Mouse (Mus musculus) midbrain, embryonic 13.5 days (tissue): Measurements from ENCODE around the gene Pitpna. TPM values are rescaled to one million over a fixed set of nuclear protein-coding genes. Genes with fewer than 3 reads are reported as not detected.

Experiments
- ATAC-seq: fragments of 200-750 bp; cut with Nextera tagmentation; 2 replicates; pipeline ENCODE4 v1.8.0; 2017; ENCODE audit warnings: mild to moderate bottlenecking, moderate TSS enrichment, moderate library complexity
- H3K27ac ChIP-seq: fragments of 300-500 bp; sonication (generic); 2 replicates; pipeline ENCODE4 v1.5.1; 2015; ENCODE audit warnings: inconsistent platforms, mild to moderate bottlenecking, moderate library complexity
- H3K27me3 ChIP-seq: fragments of 300-500 bp; sonication (generic); 2 replicates; pipeline ENCODE4 v1.6.1; 2015; ENCODE audit warnings: mild to moderate bottlenecking, inconsistent platforms
- H3K36me3 ChIP-seq: fragments of 300-500 bp; sonication (generic); 2 replicates; pipeline ENCODE4 v1.6.1; 2015; ENCODE audit warnings: mild to moderate bottlenecking, inconsistent platforms
- H3K4me1 ChIP-seq: fragments of 300-500 bp; sonication (generic); replicated peaks from 2 replicates; pipeline ENCODE4 v1.6.1; 2015; ENCODE audit warnings: inconsistent platforms
- H3K4me2 ChIP-seq: fragments of 300-500 bp; sonication (generic); replicated peaks from 2 replicates; pipeline ENCODE4 v1.6.1; 2015; ENCODE audit warnings: moderate library complexity, mild to moderate bottlenecking, inconsistent platforms
- H3K4me3 ChIP-seq: fragments of 300-500 bp; sonication (generic); replicated peaks from 2 replicates; pipeline ENCODE4 v1.5.1; 2015; ENCODE audit warnings: mild to moderate bottlenecking, inconsistent platforms
- H3K9ac ChIP-seq: fragments of 300-500 bp; sonication (generic); replicated peaks from 2 replicates; pipeline ENCODE4 v1.6.1; 2015; ENCODE audit warnings: mild to moderate bottlenecking, inconsistent platforms
- H3K9me3 ChIP-seq: fragments of 300-500 bp; sonication (generic); 2 replicates; pipeline ENCODE4 v1.6.1; 2016; ENCODE audit warnings: mild to moderate bottlenecking, inconsistent platforms
- WGBS: fragments of 180-500 bp; shearing (Covaris S2); methylation state at CpG from one replicate; pipeline ENCODE4 v1.1.7; 2015; 5-methylcytosine and 5-hydroxymethylcytosine counted together
- polyA plus RNA-seq: library from polyadenylated mRNA; unstranded; fragments of >200 nt; fragmentation: Nextera tagmentation; extraction: Ambion mirVana; gene quantifications from 2 replicates; pipeline ENCODE4 v1.2.1, GENCODE M21; 2015

The Pitpna gene
- polyA plus RNA-seq, 1 experiment from 2014 or later = 99.2 TPM

GRCm38 (mm10) chr11:75650311-75650710 lies 62.4 kb downstream of the Pitpna start, which contains the start of gene Myo1c:
Gene Myo1c, plus strand, starts transcription at chr11:75650504.
- Histone ChIP-seq H3K27me3 (peaks cover 38% of the 10 kb centered on the region), H3K4me1 (peaks cover 37% of the 10 kb centered on the region), H3K36me3 (peaks cover 4% of the 10 kb centered on the region), H3K9ac (peak within 1 kb of the TSS; percentile 71), H3K4me2 (peak within 1 kb of the TSS; percentile 81), H3K27ac (peak within 1 kb of the TSS; percentile 11; the same call in 1 of the 2 replicates), H3K9me3 (no peaks in the 10 kb centered on the region), H3K4me3 (peak within 1 kb of the TSS; percentile 55)
- no peak for ATAC-seq
- WGBS = 73% methylated on average over 7 of the region's 7 CpGs

- Histone ChIP-seq H3K9ac (peak overlapping the region; percentile 71), H3K27me3 (peaks cover 45% of the 10 kb centered on the region), H3K36me3 (no peaks in the 10 kb centered on the region), H3K4me2 (peak overlapping the region; percentile 81), H3K4me1 (peaks cover 43% of the 10 kb centered on the region), H3K27ac (no peak overlapping the region), H3K9me3 (no peaks in the 10 kb centered on the region), H3K4me3 (peak overlapping the region; percentile 55)
- WGBS = 50% methylated on average over 12 of the region's 13 CpGs
- no peak for ATAC-seq
These were observed 63.1 kb downstream of the Pitpna start for GRCm38 (mm10) chr11:75650958-75651425.

GRCm38 (mm10) chr11:75651426-75652221 lies 63.7 kb downstream of the Pitpna start:
- Histone ChIP-seq H3K4me3 (peak overlapping the region; percentile 55), H3K27ac (peak overlapping the region; percentile 11; the same call in 1 of the 2 replicates), H3K4me1 (peaks cover 49% of the 10 kb centered on the region), H3K4me2 (peak overlapping the region; percentile 81), H3K27me3 (peaks cover 50% of the 10 kb centered on the region), H3K9me3 (no peaks in the 10 kb centered on the region), H3K9ac (peak overlapping the region; percentile 71), H3K36me3 (no peaks in the 10 kb centered on the region)
- ATAC-seq = peak; percentile 59
- under 1% methylated on average over 54 of the region's 54 CpGs for WGBS

- Histone ChIP-seq H3K4me3 (peak overlapping the region; percentile 55), H3K27ac (no peak overlapping the region), H3K4me1 (peaks cover 51% of the 10 kb centered on the region), H3K9ac (peak overlapping the region; percentile 71; the same call in 1 of the 2 replicates), H3K27me3 (peaks cover 58% of the 10 kb centered on the region), H3K9me3 (no peaks in the 10 kb centered on the region), H3K36me3 (no peaks in the 10 kb centered on the region), H3K4me2 (peak overlapping the region; percentile 81)
- no peak for ATAC-seq
- 23% methylated on average over 20 of the region's 20 CpGs for WGBS
These were observed 64.5 kb downstream of the Pitpna start for GRCm38 (mm10) chr11:75652222-75652941.

- H3K9me3 ChIP-seq = no peaks in the 10 kb centered on the region
- no peaks in the 10 kb centered on the region for H3K36me3 ChIP-seq
- peak overlapping the region; percentile 55 for H3K4me3 ChIP-seq
- peaks cover 51% of the 10 kb centered on the region for H3K4me1 ChIP-seq
- H3K4me2 ChIP-seq = peak overlapping the region; percentile 75; the same call in 1 of the 2 replicates
- no peak for ATAC-seq
- WGBS = 26% methylated on average over 14 of the region's 14 CpGs
- no peak overlapping the region for H3K9ac ChIP-seq
- H3K27me3 ChIP-seq = peaks cover 59% of the 10 kb centered on the region
- H3K27ac ChIP-seq = no peak overlapping the region; the same call in 1 of the 2 replicates
These were observed 65.2 kb downstream of the Pitpna start for GRCm38 (mm10) chr11:75652942-75653684.

GRCm38 (mm10) chr11:75653781-75654470 lies 66.0 kb downstream of the Pitpna start:
- H3K9ac ChIP-seq = peak overlapping the region; percentile 44; the same call in 1 of the 2 replicates
- peak; percentile 53 for ATAC-seq
- H3K4me3 ChIP-seq = peak overlapping the region; percentile 49
- H3K27me3 ChIP-seq = peaks cover 59% of the 10 kb centered on the region
- 1% methylated on average over 41 of the region's 45 CpGs for WGBS
- H3K36me3 ChIP-seq = no peaks in the 10 kb centered on the region
- peaks cover 51% of the 10 kb centered on the region for H3K4me1 ChIP-seq
- no peak overlapping the region for H3K27ac ChIP-seq
- H3K9me3 ChIP-seq = no peaks in the 10 kb centered on the region
- H3K4me2 ChIP-seq = peak overlapping the region; percentile 75

- ATAC-seq = no peak
- peaks cover 59% of the 10 kb centered on the region for H3K27me3 ChIP-seq
- 0 out of 2 replicates have a peak overlapping the region, but pooled peaks have one; percentile 44 for H3K9ac ChIP-seq
- H3K4me2 ChIP-seq = peak overlapping the region; percentile 97
- no peaks in the 10 kb centered on the region for H3K36me3 ChIP-seq
- WGBS = 38% methylated on average over 25 of the region's 25 CpGs
- H3K27ac ChIP-seq = no peak overlapping the region
- peak overlapping the region; percentile 62 for H3K4me3 ChIP-seq
- no peaks in the 10 kb centered on the region for H3K9me3 ChIP-seq
- H3K4me1 ChIP-seq = peaks cover 51% of the 10 kb centered on the region
These were observed 66.8 kb downstream of the Pitpna start for GRCm38 (mm10) chr11:75654471-75655390.

GRCm38 (mm10) chr11:75655621-75656545 lies 68.0 kb downstream of the Pitpna start:
- H3K4me2 ChIP-seq = peak overlapping the region; percentile 97
- WGBS = 3% methylated on average over 67 of the region's 78 CpGs
- H3K9ac ChIP-seq = peak overlapping the region; percentile 70
- no peaks in the 10 kb centered on the region for H3K9me3 ChIP-seq
- H3K4me1 ChIP-seq = peaks cover 50% of the 10 kb centered on the region
- H3K27ac ChIP-seq = no peak overlapping the region
- H3K27me3 ChIP-seq = peaks cover 53% of the 10 kb centered on the region
- 0 out of 2 replicates have a peak, but pooled peaks cover 2% of the 10 kb centered on the region for H3K36me3 ChIP-seq
- peak; percentile 32; the same call in 1 of the 2 replicates for ATAC-seq
- H3K4me3 ChIP-seq = peak overlapping the region; percentile 62

GRCm38 (mm10) chr11:75656621-75657590 lies 69.0 kb downstream of the Pitpna start:
- no peak for ATAC-seq
- WGBS = 65% methylated on average over 19 of the region's 20 CpGs
- H3K27me3 ChIP-seq = peaks cover 53% of the 10 kb centered on the region
- H3K9ac ChIP-seq = peak overlapping the region; percentile 70
- H3K36me3 ChIP-seq = peaks cover 12% of the 10 kb centered on the region; the same call in 1 of the 2 replicates
- peak overlapping the region; percentile 97 for H3K4me2 ChIP-seq
- peaks cover 40% of the 10 kb centered on the region for H3K4me1 ChIP-seq
- H3K4me3 ChIP-seq = peak overlapping the region; percentile 62
- no peak overlapping the region for H3K27ac ChIP-seq
- H3K9me3 ChIP-seq = no peaks in the 10 kb centered on the region
